ENCODE assay signal across 20 mouse cellular contexts in genomic region chr11:87846968-87847600, GRCm38 (mm10). TPM values are rescaled to one million over a fixed set of nuclear protein-coding genes. Genes with fewer than 3 reads are reported as not detected.
"Had no signal": no experiment of that assay in that cellular context is flagged by ENCODE, and none has a peak within 500 bp of the region (broad histone marks: within the 10 kb centered on the region; RNA-seq: fewer than 3 reads in every experiment).

No protein-coding gene starts in this region.

- H3K4me3 ChIP-seq: left cerebral cortex, adult 2 months; limb, embryonic 10.5 days; liver, embryonic 12.5 days; lung, embryonic 15.5 days; megakaryocyte, embryonic 14.5 days; midbrain, embryonic 12.5 days; neural tube, embryonic 13.5 days; stomach, embryonic 15.5 days had no signal

- H3K4me2 ChIP-seq: liver, embryonic 12.5 days; lung, embryonic 15.5 days; midbrain, embryonic 12.5 days; neural tube, embryonic 13.5 days; stomach, embryonic 15.5 days had no signal

- H3K36me3 ChIP-seq: limb, embryonic 10.5 days; liver, embryonic 12.5 days; lung, embryonic 15.5 days; midbrain, embryonic 12.5 days; neural tube, embryonic 13.5 days; stomach, embryonic 15.5 days had no signal

- DNase-seq: kidney, adult 18-20 months; lung, postnatal 14 days; thymus, adult 2 months; thymus, postnatal 25 days had no signal

- H3K4me1 ChIP-seq: limb, embryonic 10.5 days; liver, embryonic 12.5 days; lung, embryonic 15.5 days; midbrain, embryonic 12.5 days; neural tube, embryonic 13.5 days; stomach, embryonic 15.5 days had no signal

- H3K27me3 ChIP-seq: liver, embryonic 12.5 days; lung, embryonic 15.5 days; midbrain, embryonic 12.5 days; neural tube, embryonic 13.5 days; stomach, embryonic 15.5 days had no signal

- H3K27ac ChIP-seq: kidney, postnatal 0 days; left cerebral cortex, adult 2 months; limb, embryonic 10.5 days; liver, embryonic 12.5 days; lung, embryonic 15.5 days; macrophage; midbrain, embryonic 12.5 days; neural tube, embryonic 13.5 days; stomach, embryonic 15.5 days had no signal

- ATAC-seq: liver, embryonic 12.5 days; midbrain, embryonic 16.5 days had no signal

- H3K9ac ChIP-seq: liver, embryonic 12.5 days; lung, embryonic 15.5 days; midbrain, embryonic 12.5 days; neural tube, embryonic 13.5 days; stomach, embryonic 15.5 days had no signal

- H3K9me3 ChIP-seq: limb, embryonic 10.5 days; liver, embryonic 12.5 days; lung, embryonic 15.5 days; megakaryocyte, embryonic 14.5 days; midbrain, embryonic 12.5 days; neural tube, embryonic 13.5 days; stomach, embryonic 15.5 days had no signal

RNA-seq across cellular contexts. Expression of gene Lpo, which starts 19.0 kb away (rescaled TPM):
- polyA plus RNA-seq: limb, embryonic 10.5 days; liver, embryonic 12.5 days; liver, embryonic 16.5 days; macrophage had no signal

RNA-seq across cellular contexts. Expression of gene Epx, which starts 28.3 kb away (rescaled TPM):
- polyA plus RNA-seq: limb, embryonic 10.5 days; lung, embryonic 15.5 days; macrophage; midbrain, embryonic 12.5 days; testis, adult 2 months had no signal

RNA-seq across cellular contexts. Expression of gene Olfr462, which starts 45.0 kb away (rescaled TPM):
- polyA plus RNA-seq: kidney, postnatal 0 days; large intestine, adult 2 months; limb, embryonic 10.5 days; limb, embryonic 14.5 days; liver, embryonic 12.5 days; liver, embryonic 16.5 days; lung, embryonic 15.5 days; macrophage; midbrain, embryonic 12.5 days; midbrain, embryonic 16.5 days; neural tube, embryonic 13.5 days; spleen, adult 2 months; stomach, embryonic 15.5 days; testis, adult 2 months; thymus, adult 2 months had no signal

RNA-seq across cellular contexts. Expression of gene Olfr463, which starts 50.1 kb away (rescaled TPM):
- polyA plus RNA-seq: kidney, postnatal 0 days; large intestine, adult 2 months; limb, embryonic 10.5 days; limb, embryonic 14.5 days; liver, embryonic 12.5 days; liver, embryonic 16.5 days; lung, embryonic 15.5 days; macrophage; midbrain, embryonic 12.5 days; midbrain, embryonic 16.5 days; neural tube, embryonic 13.5 days; spleen, adult 2 months; stomach, embryonic 15.5 days; testis, adult 2 months; thymus, adult 2 months had no signal
